Mouse (Mus musculus) right cerebral cortex, postnatal 25 days (tissue): ENCODE measurements at regions not wholly inside any gene's neighbourhood (a gene's known extent, or its start where the extent isn't known, plus 50 kb on each side); places are given as distances from the start of the nearest gene placed in this dataset.

Source experiments
- DNase-seq: peaks from one replicate; pipeline ENCODE4 v3.0.0; 2022

- DNase-seq = no peak
These were observed 63.9 kb downstream of the Tmco5 start for GRCm38 (mm10) chr2:116942321-116942791.

GRCm38 (mm10) chr2:116948538-116948937, 70.0 kb downstream of the Tmco5 start:
- DNase-seq = no peak

- DNase-seq = no peak
These were observed 71.2 kb downstream of the Tmco5 start for GRCm38 (mm10) chr2:116949741-116950140.

- DNase-seq = no peak
These were observed 71.7 kb downstream of the Tmco5 start for GRCm38 (mm10) chr2:116950154-116950553.

DNA sequence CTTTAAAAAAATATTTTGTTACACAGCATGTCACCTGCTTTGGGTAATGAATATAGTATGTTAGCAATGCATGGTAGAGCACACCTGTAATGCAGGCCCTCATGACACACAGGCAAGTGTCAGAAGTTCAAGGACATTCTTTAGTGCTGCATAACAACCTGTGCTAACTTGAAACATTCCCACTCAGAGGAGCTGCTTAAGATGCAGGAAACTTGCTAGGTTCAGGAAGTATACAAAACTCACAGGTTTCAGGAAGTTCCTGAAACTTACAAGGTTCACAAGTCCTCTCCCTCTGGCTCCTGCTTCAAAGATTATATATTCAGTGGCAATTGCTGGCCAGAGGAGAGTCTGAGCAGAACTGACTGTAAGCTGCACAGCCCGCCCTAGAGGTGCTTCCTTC, 73.0 kb downstream of the Tmco5 start:
- no peak for DNase-seq

DNA sequence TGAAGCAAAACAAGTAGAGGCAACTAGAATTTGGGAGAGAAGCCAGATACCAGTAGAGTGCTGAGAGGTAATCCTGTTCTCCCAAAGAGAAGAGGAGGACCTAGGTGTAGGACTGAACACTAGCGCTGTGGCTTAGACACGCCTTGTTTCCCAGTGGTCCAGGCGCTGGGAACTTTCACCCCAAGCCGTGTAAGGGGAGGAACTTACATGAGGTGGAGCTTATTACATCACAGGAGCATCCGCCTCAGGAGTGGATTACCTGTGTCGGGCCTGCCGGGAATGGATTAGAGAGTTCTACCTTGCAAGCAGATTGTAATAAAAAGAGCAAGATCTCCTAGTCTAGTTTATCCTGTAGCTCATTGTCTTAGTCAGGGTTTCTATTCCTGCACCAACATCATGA, 75.8 kb downstream of the Tmco5 start:
- no peak for DNase-seq

DNA sequence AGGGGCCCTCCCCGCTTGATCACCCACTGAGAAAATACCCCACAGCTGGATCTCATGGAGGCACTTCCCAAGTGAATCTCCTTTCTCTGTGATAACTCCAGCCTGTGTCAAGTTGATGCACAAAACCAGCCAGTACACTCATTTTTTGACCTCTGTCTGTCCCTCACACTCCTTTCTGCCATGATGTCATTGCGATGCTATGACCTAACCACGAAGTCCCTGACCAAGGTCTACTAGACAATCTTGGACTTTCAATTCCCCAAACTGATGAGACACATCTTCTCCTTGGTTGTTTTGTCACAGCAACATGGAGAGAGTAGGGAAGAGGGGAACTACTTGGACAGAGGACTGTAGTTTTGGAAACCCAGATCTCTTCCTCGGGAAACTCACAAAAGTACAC, 76.4 kb downstream of the Tmco5 start:
- no peak for DNase-seq

GRCm38 (mm10) chr2:116963116-116963873, 84.8 kb downstream of the Tmco5 start:
- no peak for DNase-seq

GRCm38 (mm10) chr2:116966266-116966665, 87.8 kb downstream of the Tmco5 start:
- DNase-seq = no peak

DNA sequence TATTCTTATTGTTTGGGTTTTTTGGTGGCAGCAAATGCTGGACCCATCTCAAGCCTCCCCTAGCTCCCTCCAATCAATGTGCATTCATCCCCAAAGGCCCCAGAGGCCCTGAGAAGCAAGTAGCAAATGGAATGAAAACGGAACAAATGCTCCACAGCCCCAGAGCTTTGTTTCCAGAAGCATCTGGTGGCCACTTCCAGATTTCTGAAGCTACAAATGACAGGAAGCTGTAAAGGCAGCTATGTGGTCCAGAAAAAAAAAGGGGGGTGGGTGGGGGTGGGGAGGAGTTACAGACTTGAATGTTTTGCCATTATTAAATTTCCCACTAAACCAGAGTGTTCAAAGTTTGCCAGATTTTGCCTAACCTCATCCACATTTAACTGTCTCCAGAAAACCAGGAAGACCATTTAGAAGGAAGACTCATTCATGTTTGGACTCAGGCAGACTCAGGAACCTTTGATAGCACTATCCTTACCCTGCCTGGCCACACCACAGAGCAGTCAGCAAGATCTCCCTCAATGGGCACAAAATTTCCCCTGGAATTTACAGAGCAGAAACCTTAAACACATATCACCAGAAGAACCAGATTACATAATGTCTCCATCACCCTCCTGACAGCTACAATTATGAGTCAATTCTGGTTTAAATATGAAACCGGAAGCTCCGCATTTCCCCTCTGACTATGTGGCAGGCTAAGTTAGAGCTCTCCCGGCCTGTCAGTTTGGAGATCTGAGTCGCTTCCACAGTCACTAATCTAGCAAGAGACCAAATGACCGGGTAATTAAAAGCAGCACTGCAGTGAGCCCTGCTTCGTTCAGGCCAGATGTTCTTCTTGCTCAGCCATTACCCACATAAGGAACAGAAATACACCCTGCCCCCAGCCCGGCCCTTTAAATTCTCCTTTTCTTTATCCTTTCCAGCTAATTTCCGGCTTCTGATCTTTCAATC, 93.4 kb downstream of the Tmco5 start:
- DNase-seq = no peak

DNA sequence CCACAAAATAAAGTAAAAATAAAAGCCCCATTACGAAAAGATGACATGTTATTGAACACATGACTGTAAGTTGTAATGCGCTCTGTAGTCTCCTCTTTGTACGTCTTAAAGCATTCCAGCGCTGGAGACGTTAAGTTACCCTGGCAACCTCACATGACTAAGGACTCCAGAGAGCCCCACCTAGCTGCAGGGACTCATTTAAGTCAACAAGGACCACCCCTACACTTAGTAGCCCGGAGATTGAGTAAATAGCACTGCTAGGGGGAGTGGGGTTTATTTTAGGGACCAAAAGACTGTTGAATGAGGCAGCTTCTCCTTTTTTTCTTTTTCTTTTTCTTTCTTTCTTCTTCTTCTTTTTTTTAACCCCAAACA, 94.1 kb downstream of the Tmco5 start:
- DNase-seq = no peak

DNA sequence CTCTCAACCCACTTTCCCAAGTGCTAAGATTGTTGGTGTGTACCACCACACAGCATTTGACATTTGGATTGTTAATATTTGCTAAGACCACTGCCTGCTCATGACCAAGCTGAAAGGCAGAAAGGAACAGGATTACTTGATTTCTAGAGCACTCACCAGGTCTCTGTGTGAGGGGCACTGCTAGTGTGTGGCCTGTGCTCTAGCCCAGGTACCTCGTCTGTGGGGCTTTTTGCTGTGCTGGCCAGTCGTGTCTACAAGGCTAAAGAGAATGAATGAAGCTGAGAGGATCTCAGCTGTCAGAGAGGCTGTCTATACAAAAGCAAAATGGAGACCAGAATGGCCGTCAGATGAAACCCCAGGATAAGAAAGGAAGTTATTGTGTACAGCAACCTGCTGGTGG, 95.0 kb downstream of the Tmco5 start:
- no peak for DNase-seq

DNA sequence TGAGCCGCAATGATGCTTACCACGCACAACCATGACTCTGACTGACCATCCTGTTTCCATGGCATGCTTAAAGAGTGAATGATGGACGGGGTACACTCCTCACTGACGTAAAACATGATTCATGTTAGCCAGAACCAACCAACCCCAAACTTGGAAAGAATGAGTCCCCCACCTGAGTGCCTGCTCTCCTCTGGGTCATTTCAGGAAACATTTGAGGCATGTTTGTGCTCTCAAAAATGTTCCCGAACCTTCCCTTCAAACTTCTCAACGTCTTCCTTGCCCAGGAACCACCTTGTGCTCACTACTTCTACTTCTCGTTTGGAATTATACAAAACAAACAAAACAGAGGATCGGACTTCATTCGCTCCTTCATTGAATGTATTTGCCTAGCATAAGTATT, 95.7 kb downstream of the Tmco5 start:
- DNase-seq = no peak

DNA sequence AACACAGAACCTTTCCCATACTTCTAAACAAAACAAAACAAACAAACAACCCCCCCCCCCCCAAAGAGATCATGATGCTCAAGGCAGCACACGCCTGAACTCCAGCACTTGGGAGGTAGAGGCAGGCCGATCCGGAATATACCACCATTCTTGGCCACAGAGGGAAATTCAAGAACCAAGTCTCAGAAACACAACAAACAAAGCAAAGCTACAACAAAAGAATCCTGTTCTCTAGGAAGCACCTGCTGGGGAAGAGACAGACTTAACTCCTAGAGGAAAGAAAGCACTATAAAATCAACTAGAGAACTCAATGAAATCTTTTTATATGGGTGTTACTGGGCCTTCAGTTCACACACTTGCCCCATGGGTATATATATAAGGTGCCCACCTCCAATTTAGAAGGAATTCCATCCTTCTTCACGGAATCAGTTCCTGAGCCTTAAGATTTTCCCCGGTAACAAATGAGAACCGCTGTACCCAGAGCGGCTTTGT, 96.1 kb downstream of the Tmco5 start:
- DNase-seq = no peak

DNA sequence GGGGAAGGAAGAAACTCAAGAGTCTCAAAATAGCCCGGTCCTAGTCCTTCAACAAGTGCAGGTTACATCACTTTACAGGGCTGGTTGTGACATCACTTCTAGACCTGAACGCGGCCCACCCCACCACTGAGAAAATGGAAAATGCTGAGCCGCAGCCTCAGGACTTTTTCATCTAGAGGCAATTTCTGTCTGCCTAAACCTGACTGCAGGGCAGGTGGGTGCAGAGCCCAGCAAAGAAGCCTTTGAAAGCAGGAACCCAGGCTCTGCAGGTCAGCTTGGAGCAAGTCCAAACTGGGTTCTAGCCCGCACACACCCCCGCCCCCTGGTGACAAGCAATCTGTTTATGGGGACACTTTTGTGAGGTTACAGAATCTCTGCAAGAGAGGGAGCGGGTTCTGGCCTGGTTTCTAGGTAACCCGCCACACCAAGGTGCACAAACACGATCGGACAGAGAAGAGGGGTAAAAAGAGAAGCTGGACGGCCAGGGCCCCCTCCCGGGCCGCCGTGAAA, 96.7 kb downstream of the Tmco5 start:
- no peak for DNase-seq

DNA sequence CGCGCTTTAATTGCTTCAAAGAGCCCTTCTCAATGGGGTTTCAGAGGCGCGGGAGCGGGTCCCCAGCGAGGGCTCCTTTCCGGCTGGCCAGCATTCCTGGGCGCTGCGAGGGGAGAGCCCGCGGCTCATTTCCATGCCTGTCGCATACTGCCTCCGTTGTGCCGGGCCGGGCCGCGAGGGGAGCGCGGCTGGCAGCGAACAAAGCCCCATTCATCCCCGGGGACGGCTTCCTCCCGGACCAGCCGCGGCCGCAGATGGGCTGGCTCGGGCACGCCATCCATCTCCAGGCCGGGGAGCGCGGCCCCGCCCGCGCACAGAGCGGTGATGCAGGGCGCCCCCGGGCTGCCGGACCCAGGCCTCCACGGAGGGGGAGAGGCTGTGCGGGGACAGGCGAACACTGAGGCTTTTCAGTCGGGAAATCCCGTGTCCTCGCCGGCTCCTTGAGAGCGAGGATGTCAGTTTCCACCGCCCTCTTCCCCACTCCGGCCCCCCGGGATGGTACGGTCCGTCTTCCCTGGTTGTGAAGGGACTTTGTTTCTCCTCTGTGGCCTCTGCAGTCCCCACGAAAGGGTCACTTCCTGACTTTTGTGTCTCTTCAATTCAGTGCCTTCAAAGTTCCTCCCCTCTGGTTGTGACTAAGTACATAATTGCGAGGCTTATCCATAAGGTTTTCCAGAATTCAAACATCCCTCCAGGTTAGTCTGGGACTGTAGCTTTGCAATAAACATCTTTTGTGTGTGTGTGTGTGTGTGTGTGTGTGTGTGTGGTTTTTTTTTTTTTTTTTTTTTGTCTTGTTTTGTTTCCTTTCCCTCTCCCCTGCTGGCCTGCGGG, 97.3 kb downstream of the Tmco5 start:
- peak; percentile 87 for DNase-seq

- DNase-seq = no peak
These were observed 97.9 kb downstream of the Tmco5 start for GRCm38 (mm10) chr2:116976432-116976750.

DNA sequence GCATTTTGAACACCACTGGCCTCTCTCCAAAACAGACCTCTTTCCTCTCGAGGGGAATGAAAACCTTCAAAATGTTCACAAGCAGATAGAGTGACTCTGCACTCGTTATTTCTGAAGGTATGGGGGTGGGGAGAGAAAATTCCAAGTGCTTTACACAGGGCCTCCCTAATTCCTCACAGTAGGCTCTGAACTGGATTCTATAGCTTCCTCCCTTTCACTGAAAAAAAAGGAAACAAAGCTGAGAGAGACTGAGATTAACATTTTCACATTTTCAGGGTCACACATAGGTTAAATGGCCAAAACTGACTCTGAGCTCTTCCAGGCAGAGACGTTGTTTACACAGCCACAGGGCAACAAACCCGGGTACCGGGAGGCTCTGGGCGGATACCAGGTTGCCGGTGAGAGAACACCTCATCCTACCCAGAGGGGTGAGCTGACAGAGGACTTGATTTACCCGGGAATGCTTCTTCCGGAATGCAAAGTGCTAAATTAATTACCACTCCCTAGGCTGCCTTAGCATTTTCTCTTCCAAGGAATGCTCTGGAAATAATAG, 98.5 kb downstream of the Tmco5 start:
- DNase-seq = no peak

- DNase-seq = no peak
These were observed 99.5 kb downstream of the Tmco5 start for GRCm38 (mm10) chr2:116977771-116978600.

DNA sequence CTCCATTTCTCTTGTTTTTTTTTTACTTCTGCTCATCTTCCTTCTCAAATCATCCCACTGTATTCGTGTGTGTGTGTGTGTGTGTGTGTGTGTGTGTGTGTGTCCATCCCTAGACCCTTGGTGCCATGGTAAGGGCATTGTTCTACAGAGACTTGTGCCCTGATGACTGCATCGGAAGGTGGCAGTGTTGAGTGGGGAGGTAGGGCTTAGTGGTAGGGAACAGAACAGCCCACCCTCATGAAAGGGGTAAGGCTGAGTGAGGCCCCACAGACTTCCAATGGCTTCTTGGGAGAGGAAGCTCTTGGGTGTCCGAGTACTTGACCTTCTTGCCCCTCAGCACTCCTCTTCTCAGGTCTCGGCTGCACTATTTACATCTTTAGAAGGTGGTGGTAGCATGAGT, 100.3 kb downstream of the Tmco5 start:
- no peak for DNase-seq

- no peak for DNase-seq
These were observed 101.3 kb downstream of the Tmco5 start for GRCm38 (mm10) chr2:116979561-116980391.
